Mouse (Mus musculus): ENCODE measurements around the gene Olfr623.

The Olfr623 gene

DNA sequence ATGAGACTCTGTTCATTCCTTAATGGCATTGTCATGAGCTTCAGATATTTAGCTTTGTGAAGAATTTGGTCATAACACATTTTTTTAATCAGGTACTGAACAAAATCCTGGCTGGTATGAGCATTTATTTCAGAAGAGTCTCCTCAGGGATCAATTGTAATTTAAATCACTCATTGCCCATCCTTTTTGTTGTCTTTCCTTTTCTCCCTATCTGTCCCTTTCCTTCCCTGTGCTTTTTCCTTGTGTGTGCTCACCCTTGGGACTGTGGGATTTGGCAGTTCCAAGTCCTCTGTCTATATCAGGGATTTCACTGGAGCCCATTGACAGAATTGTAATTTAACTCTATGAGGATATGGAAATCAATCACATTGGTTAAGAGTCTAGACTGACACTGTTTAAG lies at the start of gene Olfr623:
TSS of gene Olfr623 (minus strand) at position 101 of the 400 bp plus-strand sequence.
- DNase-seq = no peak

DNA sequence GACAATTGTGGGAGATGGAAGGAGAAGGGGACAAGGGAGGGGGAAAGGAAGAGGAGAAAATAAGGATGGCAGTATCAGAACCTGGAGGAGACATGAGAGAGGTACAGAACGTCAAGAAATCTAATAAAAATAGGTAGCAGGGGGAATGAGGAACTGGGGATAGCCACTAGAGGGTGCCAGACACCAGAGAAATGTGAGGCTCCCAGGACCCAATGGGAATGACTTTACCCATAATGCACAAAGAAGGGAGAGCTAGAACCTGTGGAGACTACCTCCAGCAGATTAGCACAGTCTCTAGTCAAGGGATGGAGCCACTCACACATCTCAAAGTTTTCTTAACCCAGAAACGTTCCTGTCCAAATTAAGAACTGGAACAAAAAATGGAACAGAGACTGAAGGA lies 48.5 kb upstream of the Olfr623 start:
- DNase-seq = no peak

DNA sequence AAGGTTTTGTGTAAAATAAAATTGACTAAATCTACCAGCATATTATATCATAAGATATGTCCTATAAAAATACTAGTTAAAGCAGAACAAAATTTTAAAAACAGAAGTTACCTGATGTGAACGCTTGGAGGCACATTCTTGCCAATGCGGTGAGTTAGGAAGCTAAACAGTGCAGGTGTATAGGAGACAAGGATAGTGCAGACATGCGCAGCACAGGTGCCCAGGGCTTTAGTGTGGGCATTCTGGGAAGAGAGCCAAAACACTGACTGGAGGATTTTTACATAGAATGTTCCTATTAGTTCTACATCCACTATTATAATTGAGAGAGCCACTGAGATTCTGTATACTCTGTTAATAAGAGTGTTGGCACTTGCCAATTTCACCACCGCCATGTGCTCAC lies 36.0 kb upstream of the Olfr623 start:
- no peak for DNase-seq

DNA sequence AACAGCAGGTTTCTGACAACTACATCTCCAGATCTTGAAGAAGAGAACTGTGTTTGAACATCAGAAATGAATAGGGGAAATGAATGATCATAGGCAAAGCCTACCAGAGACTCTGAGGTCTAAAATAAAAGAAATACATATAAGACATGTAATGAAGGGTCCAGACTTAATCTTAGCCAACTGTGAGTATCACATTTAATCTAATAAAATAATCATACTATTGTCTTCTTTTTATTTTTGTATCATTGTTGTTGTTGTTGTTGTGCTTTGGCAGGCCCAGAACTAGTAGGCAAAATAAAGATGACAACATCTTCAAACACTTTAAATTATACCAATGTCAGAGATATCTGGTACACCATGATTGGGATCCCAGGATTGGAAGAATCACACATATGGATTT lies 18.9 kb upstream of the Olfr623 start, which contains the start of gene Olfr625-ps1:
TSS of gene Olfr625-ps1 (plus strand) at position 301 of the 400 bp plus-strand sequence.
- DNase-seq = no peak

DNA sequence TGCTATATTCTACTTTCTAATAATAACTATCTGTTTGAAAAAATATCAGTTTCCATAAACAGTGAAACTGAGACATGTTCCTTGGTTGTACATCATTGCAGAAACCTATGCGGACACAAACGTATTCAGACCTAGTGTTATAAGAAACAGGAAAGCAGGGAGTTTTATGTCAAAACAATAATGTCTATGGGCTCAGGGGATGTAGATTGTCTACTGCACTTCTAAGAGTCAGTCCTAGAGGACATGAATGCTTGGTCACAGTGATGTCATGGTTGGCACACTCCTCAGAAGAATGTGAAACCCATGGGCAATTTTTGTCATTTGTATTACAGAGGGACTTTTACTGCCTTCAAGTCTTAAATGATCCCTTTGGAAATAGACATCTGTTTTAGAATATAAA lies 7.6 kb upstream of the Olfr623 start, which contains the start of gene Olfr624:
TSS of gene Olfr624 (minus strand) at position 101 of the 400 bp plus-strand sequence.
- no peak for DNase-seq

DNA sequence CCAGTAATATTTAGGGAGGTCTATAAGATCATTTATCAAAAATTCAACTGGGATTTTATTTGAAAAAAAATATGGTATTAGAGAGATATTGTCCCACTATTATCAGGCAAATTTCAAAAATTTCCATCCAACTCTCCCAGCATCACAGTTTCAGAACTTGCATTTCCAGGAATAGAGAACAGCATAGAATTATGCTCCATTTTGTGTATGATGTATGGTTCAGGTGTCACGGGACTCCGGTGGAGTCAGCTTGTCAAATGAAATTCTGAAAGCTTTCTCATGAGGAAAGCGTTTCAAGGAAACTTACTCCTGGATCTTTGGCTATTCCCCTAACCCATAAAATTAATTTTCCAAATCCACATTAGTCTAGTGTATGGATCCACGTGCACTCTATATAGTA lies 19.4 kb downstream of the Olfr623 start:
- no peak for DNase-seq

DNA sequence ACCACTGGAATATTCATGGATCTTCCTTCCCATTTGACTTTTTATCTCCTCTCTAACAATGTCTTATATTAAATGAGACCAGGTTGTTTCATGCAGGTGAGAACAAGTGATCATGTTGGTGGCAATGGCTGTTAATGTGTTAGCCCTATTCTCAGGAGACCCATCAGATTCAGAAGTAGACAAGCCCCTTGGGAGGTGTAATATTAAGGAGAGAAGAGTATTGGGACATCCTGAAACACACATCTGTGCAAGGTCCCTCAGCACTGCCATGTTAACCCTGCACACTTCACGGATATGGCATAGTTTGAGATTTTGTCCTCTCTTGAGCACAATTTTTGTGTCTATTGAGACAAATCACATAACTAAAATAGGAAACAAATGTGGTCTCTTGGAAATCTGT lies 20.9 kb downstream of the Olfr623 start, which contains the start of gene Olfr622:
TSS of gene Olfr622 (minus strand) at position 101 of the 400 bp plus-strand sequence.
- DNase-seq = no peak

DNA sequence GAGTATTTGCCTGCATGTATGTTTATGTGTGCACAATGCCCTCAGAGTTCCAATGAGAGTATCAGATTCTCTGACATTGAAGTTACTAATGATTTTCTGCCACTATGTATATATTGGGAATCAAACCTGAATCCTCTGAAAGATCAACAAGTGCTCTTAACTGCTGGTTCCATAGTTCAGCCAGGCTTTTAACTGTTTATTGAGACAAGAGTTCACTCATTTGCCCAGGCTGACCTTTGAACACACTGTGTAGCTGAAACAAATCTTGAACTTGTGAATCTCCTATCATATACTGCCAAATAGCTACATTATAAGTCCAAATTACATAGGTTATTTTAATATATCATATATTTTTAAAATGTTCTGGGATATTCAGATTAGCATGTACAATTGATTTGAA lies 26.7 kb downstream of the Olfr623 start:
- no peak for DNase-seq

DNA sequence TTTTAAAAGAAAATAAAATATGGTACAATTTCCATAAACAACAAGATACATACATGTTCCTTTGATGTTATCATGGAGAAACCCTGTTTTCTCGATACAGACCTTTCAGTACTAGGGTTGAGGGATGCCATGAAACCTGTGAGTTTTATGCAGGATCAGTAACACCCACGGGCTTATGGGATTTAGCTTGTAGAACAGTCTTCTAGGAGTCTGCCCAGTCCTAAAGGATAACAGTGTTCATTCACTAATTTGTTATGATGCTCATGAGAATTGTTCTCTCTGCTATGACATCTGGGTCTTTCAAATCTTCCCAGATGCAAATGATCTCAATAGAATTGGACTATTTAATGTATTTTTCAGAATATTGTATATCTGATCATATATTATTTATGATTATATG lies 51.1 kb downstream of the Olfr623 start, which contains the start of gene Olfr620:
TSS of gene Olfr620 (minus strand) at position 101 of the 400 bp plus-strand sequence.
- DNase-seq = no peak
